Mouse (Mus musculus): ENCODE results near the gene B3galt4.
"Not testable (repeated sequence)": the region's sequence is repeated elsewhere in the genome, so short reads cannot be mapped to it uniquely, and the experiment has no call there.

- not testable (repeated sequence) for TF ChIP-seq CTCF (IDR thresholded peaks at IDR 0.05; ENCODE audit: borderline replicate concordance, extremely low read depth, insufficient read depth, insufficient read length); POLR2A (IDR thresholded peaks at IDR 0.05; ENCODE audit: borderline replicate concordance, extremely low read depth, insufficient read depth, insufficient read length, poor library complexity, severe bottlenecking)
Observed at GRCm38 (mm10) chr17:33904835-33905234, 46.5 kb downstream of the B3galt4 start, which contains the start of gene Platr17.
